30 mouse cellular contexts compared by ENCODE assay signal in the genomic region with DNA sequence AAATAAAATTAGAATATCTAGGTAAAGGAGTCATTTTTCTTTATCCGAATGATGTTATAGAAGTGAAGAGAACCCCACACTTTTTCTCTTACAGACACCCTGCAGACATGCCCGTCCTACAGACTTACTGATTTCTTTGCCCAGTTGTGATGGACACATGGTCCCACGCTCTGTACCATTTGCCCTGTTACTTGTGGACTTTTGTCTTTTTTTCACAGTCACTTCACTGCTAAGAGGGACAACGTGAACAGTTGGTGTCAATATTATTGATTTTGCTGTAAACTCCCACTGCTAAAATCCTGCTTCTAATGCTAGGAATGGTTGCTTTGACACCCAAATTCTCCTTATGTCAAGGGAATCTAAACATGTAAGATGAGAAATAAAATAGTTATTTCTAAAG.
"Had no signal": no experiment of that assay in that cellular context is flagged by ENCODE, and none has a peak within 500 bp of the region (broad histone marks: within the 10 kb centered on the region; RNA-seq: fewer than 3 reads in every experiment).

No protein-coding gene starts in this region.

- H3K9me3 ChIP-seq: limb, embryonic 10.5 days; limb, embryonic 12.5 days; limb, embryonic 13.5 days; limb, embryonic 15.5 days; liver, embryonic 13.5 days; lung, embryonic 15.5 days; megakaryocyte, embryonic 14.5 days; midbrain, embryonic 10.5 days; midbrain, embryonic 12.5 days; midbrain, embryonic 13.5 days; midbrain, embryonic 15.5 days; neural tube, embryonic 12.5 days; neural tube, embryonic 13.5 days had no signal

- H3K9ac ChIP-seq: limb, embryonic 12.5 days; limb, embryonic 13.5 days; limb, embryonic 15.5 days; liver, embryonic 13.5 days; liver, embryonic 14.5 days; lung, embryonic 14.5 days; lung, embryonic 15.5 days; midbrain, embryonic 12.5 days; midbrain, embryonic 13.5 days; midbrain, embryonic 15.5 days; neural tube, embryonic 12.5 days; neural tube, embryonic 13.5 days had no signal

- H3K4me1 ChIP-seq: limb, embryonic 13.5 days; limb, embryonic 15.5 days; liver, embryonic 13.5 days; lung, embryonic 15.5 days; megakaryocyte, embryonic 14.5 days; midbrain, embryonic 10.5 days; midbrain, embryonic 12.5 days; neural tube, embryonic 12.5 days had no signal

- H3K4me2 ChIP-seq: limb, embryonic 12.5 days; limb, embryonic 13.5 days; limb, embryonic 15.5 days; liver, embryonic 13.5 days; lung, embryonic 14.5 days; lung, embryonic 15.5 days; midbrain, embryonic 11.5 days; midbrain, embryonic 12.5 days; midbrain, embryonic 13.5 days; midbrain, embryonic 15.5 days; neural tube, embryonic 12.5 days; neural tube, embryonic 13.5 days had no signal

- H3K27me3 ChIP-seq: limb, embryonic 12.5 days; limb, embryonic 15.5 days; liver, embryonic 13.5 days; lung, embryonic 15.5 days; megakaryocyte, embryonic 14.5 days; midbrain, embryonic 12.5 days; midbrain, embryonic 13.5 days; midbrain, embryonic 15.5 days; neural tube, embryonic 12.5 days; neural tube, embryonic 13.5 days had no signal

- H3K27ac ChIP-seq: left cerebral cortex, adult 2 months; limb, embryonic 10.5 days; limb, embryonic 12.5 days; limb, embryonic 13.5 days; limb, embryonic 15.5 days; liver, embryonic 13.5 days; liver, embryonic 14.5 days; lung, embryonic 15.5 days; macrophage; midbrain, embryonic 10.5 days; midbrain, embryonic 12.5 days; midbrain, embryonic 13.5 days; midbrain, embryonic 15.5 days; neural tube, embryonic 12.5 days; neural tube, embryonic 13.5 days had no signal

- H3K4me3 ChIP-seq: left cerebral cortex, adult 2 months; limb, embryonic 10.5 days; limb, embryonic 12.5 days; limb, embryonic 13.5 days; limb, embryonic 15.5 days; liver, embryonic 13.5 days; lung, embryonic 15.5 days; megakaryocyte, embryonic 14.5 days; midbrain, embryonic 10.5 days; midbrain, embryonic 12.5 days; midbrain, embryonic 13.5 days; midbrain, embryonic 15.5 days; myocyte; neural tube, embryonic 12.5 days; neural tube, embryonic 13.5 days had no signal

- DNase-seq: layer of hippocampus, postnatal 36 days; left cerebral cortex, postnatal 4 days; liver, embryonic 13.5 days; lung, adult 18-20 months; lung, adult 2 months; lung, embryonic 14.5 days; lung, postnatal 10 days; lung, postnatal 14 days; lung, postnatal 36 days; lung, postnatal 4 days; midbrain, embryonic 14.5 days had no signal

- H3K36me3 ChIP-seq: lung, embryonic 15.5 days; midbrain, embryonic 15.5 days; neural tube, embryonic 12.5 days; neural tube, embryonic 13.5 days had no signal

- ATAC-seq: lung, postnatal 0 days; midbrain, embryonic 13.5 days; midbrain, embryonic 15.5 days; midbrain, embryonic 16.5 days had no signal
